Mouse (Mus musculus) cerebellum, postnatal 14 days (tissue): ENCODE measurements around the gene Frmd8.
"Not testable (repeated sequence)": the region's sequence is repeated elsewhere in the genome, so short reads cannot be mapped to it uniquely, and the experiment has no call there.

Experiments used
- DNase-seq, 2 experiments: peaks; one replicate each; pipeline ENCODE4 v3.0.0; 2021; ENCODE audit warnings: mixed read lengths in 2 of 2

Frmd8 gene

GRCm38 (mm10) chr19:5883935-5884334 lies 8.9 kb upstream of the Frmd8 start:
- no peak for DNase-seq

DNA sequence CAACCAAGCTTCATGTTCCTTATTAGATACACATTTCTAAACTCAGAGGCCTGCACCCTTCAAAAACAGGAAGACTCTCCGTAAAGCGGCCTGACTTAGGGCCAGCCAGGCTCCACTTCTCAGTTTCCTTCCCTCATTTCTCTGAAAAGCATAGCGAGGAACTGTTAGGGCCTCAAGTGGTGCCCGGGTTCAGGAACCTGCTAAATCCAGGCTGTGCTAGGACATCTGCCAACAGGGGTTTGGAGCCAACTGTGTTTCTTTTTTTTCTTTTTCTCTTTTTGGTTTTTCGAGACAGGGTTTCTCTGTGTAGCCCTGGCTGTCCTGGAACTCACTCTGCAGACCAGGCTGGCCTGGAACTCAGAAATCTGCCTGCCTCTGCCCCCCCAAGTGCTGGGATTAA lies 7.0 kb upstream of the Frmd8 start:
- DNase-seq, result not testable (repeated sequence)

- no peak for DNase-seq
Measured at GRCm38 (mm10) chr19:5881155-5881554, 6.1 kb upstream of the Frmd8 start.

DNA sequence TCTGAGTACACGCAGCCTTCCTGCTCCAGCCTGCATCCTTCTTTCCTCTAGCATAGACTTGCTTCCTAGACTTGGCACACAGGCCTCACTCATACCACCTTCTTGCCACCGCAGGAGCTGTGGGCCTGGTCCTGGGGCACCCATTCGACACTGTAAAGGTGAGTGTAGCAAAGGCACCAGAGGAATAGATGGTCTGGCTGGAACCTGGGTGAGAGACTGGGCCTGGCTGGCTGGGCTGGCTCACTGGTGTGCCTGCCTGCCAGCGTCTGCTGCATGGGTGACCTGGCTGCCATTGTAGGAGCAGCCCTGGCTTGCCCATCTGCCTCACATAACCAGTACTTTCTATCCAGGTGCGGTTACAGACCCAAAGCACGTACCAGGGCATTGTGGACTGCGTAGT lies 4.7 kb upstream of the Frmd8 start:
- DNase-seq, result no peak

- no peak for DNase-seq
Measured at GRCm38 (mm10) chr19:5878916-5879315, 3.8 kb upstream of the Frmd8 start.

DNA sequence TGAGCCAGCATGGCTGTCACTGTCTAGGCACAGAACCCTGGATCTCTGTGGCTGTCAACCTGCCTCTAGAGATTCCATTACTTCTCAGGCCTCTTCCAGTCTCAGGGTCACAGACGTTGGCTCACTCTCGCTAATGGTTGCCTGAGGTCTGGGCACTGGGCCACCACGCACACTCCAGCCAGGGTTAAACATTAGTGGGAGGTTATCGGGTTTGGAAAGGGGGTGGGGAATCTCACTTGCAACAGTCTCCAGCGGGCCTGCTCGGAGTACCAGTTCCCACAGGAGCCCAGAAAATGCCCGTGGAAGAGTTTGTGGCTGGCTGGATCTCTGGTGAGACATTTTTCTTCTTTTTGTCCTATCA lies 3.3 kb upstream of the Frmd8 start:
- peak in 1 of 2 experiments; percentile 52 for DNase-seq

GRCm38 (mm10) chr19:5877618-5878361 lies 2.7 kb upstream of the Frmd8 start, which contains the start of gene Slc25a45:
Gene Slc25a45 (plus strand): TSS chr19:5877808.
- DNase-seq, result peak; percentile 88 to 89

- no peak for DNase-seq
Measured at GRCm38 (mm10) chr19:5874391-5874968, 594 bp downstream of the Frmd8 start.

DNA sequence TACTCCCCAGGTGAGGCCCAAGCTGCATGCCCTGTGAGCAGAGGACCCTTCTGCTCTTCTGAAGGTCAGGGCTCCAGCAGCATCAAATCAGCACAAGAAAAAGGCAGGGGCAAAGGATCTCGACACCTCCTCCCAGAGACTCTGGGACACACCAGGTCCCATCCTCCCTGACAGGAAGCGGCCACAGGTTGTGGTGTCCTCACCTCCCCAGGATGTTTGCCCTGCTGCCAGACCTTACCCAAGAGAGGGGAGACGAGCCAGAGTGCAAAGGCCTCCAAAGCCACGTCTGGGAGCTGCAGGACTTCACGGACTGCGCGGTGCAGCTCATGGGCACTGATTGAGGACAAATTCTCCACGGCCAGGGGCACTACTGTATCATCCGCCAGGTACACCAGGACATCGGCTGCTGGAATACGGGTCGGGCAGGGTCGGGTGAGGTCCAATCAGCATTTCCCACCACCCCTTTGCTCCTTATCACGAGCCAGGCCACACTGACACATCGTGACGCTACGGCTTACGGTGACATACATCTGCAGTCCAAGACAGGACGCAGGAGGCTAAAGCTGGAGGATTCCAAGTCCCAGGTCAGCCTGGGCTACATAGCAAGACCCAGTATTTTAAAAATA lies 2.0 kb downstream of the Frmd8 start:
- DNase-seq, result no peak

- DNase-seq, result no peak
Measured at GRCm38 (mm10) chr19:5872528-5872927, 2.5 kb downstream of the Frmd8 start.

DNA sequence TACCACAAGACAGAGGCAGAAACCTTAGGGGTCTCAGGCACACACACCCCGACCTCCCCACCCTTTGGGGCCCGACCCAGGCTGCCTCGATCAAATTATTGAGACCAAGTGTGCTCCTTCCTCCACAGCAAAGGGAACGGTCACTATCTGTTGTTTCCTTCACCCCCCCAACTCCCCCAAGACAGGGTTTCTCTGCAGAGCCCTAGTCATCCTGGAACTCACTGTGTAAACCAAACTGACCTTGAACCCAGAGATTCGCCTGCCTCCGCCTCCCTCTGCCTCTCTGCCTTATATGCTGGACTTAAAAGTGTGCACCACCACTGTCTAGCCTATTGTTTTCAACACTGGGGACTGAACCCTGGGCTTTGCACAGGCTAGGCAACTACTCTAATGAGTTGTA lies 3.4 kb downstream of the Frmd8 start:
- DNase-seq, result no peak

GRCm38 (mm10) chr19:5871273-5871672 lies 3.8 kb downstream of the Frmd8 start:
- no peak for DNase-seq

GRCm38 (mm10) chr19:5868096-5868495 lies 7.0 kb downstream of the Frmd8 start:
- no peak for DNase-seq

- DNase-seq, result no peak
Measured at GRCm38 (mm10) chr19:5864710-5865398, 10.2 kb downstream of the Frmd8 start.

- no peak for DNase-seq
Measured at GRCm38 (mm10) chr19:5863776-5864175, 11.3 kb downstream of the Frmd8 start.

DNA sequence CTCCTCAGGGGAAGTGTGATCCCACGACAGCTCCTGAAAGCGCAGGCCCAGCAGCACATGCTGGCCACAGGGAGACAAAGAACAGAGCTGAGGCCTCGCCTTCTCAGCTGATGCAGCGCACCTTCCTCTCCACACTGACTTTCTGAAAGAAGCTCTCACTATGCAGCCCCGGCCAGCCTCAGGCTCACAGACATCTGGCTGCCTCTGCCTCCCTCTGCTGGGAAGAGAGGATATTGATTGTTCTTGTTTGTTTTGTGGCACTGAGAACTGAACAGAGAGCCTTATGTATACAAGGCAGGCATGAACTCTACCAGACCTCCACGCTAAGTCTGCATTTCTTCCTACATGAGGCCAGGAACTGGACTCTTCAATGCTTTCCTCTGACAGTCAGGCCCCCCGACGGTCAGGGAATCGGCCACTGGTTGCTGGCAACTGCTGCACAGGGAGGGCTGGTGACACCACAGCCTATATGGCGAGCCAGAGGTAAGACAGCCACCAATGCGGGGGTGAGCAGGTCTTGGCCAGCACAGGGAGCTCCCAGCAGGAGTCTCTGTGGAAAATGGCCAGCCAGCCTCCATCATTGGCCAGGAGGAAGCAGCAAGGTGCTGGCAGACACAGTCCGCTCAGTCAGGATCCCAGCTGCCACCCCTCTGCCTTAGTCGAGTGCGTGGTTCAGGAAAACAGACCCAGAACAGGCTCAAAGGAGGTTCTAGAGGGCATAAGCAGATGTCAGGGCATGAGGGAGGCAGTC lies 12.6 kb downstream of the Frmd8 start:
- DNase-seq, result peak; percentile 42 to 58

DNA sequence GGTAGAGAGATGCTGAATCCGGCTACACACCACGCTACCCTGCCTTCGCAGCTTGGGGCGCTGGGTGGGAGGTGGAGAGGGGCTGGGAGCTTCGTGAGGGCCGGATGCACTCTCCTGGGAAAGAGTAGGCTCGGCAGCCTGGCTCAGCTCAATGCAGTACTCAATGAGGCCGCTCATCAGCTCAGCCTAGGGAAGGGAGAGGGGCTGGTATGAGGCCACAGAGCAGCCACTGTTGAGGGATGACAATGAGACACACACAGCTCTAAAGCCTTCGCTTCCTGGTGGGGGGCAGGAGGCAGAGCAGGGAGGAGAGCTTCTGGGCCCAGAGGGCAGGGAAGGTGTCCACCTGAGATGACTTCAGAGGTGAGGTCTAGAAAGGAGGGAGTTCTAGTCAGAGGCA lies 18.5 kb downstream of the Frmd8 start:
- no peak for DNase-seq

GRCm38 (mm10) chr19:5852035-5852722 lies 22.9 kb downstream of the Frmd8 start:
- DNase-seq, result no peak

DNA sequence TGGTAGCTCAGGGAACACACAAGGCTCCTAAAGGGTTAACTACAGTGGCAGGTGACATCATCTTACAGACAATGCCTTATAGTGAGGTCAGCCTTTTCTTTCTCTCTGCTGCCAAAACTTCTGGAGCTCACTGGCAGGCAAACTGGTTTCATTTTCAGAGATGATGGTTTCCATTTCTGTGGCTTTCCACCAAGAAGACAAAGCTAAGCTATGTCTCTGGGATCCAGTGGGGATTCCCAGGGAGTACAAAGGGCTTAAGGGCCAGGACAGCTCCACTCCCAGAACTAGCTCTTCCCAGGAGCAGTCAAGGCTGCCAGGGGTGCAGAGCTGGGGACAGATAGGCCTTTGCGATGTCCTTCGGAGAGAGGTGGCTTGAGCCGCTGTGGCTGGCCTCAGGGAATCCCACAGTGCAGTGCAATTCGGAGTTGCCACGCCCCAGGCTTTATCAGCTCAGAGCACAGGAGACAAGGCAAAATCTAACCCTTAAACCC lies 23.5 kb downstream of the Frmd8 start:
- DNase-seq, result no peak

- no peak for DNase-seq
Measured at GRCm38 (mm10) chr19:5850860-5851259, 24.2 kb downstream of the Frmd8 start.

DNA sequence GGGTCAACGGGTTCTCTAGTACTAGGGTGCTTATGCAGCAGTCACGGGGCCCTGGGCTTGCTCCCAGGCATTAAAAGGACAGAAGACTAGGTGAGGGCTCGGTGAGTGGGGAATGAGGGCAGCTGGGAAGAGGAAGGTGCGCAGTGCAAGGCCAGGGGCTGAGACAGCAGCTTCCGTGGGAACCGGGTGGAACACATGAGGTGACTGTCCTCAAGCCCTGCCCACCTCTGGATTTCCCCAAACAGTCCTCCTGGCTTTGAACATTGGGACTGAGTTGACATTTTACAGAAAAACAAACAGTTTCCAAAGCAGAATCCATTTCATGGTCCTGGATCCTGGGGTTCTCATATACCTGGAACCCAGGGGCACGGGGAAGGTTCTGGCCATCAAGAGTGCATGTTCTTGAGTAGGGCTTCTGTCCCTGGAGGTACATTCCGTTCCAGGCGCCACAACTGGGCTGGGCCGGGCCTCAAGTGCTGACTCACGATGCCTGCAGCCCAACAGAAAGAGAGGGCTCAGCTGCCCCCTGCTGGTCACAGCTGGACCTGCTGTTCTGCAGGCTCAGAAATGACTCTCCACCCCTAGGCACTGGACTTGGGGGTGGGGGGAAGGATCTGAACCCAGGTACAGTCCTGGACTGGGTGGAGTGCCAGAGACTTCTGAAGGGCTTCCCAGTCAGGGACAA lies 25.1 kb downstream of the Frmd8 start:
- peak; percentile 96 to 98 for DNase-seq
